Mouse (Mus musculus): ENCODE measurements at regions not wholly inside any gene's neighbourhood (a gene's known extent, or its start where the extent isn't known, plus 50 kb on each side); places are given as distances from the start of the nearest gene placed in this dataset.
"Not testable (repeated sequence)": the region's sequence is repeated elsewhere in the genome, so short reads cannot be mapped to it uniquely, and the experiment has no call there.

DNA sequence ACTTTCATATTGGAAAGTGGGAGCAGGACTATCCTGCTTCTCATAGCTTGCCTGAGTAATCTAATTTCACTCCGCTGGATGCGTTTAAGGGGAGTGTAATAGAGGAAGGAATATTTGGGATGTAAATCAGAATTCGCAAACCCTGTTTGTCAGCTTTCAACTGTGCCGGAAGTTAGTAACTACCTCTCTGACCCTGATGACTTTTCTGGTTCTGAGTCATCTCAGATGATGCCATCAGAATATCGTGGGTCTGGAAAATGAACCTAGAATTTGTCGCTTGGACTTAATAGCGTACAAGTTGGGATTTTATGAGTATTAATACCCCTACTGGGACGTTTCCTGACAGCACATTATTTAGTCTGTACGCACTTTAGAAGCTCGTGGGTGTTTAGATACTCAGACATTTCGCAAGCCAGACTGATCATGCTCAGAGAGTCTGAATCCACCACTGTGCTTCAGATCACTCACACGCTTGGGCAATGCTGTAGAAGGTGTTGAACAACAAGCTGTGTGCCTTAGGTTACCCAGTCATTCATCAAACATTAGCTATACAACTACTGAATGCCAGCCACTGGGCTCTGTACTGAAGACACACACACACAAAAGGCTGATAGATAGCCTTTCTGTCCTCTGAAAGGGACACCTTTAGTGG is 131.1 kb downstream of the Phlda1 start:
- ATAC-seq, result no peak

DNA sequence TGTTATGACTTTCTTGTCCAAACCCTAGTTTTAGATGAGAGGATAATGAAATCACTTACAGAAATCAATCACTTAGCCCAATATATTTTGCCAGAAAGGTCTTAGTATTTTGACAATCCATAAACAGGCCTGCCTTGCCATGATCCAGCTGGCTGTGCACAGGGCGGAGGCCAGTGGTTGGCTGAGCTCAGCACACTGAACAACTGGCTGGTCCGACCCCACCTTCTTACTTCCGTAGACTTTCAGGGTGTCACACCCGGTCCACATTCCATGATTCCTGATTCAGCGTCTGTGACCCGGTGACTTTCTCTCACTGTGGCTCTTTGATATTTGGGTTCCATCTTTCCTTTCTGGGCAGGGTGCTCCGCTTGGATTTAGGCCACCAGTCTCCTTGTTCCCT is 133.8 kb downstream of the Phlda1 start:
- no peak for ATAC-seq

- ATAC-seq, result no peak
Observed at GRCm38 (mm10) chr10:111642683-111643082, 136.6 kb downstream of the Phlda1 start.

DNA sequence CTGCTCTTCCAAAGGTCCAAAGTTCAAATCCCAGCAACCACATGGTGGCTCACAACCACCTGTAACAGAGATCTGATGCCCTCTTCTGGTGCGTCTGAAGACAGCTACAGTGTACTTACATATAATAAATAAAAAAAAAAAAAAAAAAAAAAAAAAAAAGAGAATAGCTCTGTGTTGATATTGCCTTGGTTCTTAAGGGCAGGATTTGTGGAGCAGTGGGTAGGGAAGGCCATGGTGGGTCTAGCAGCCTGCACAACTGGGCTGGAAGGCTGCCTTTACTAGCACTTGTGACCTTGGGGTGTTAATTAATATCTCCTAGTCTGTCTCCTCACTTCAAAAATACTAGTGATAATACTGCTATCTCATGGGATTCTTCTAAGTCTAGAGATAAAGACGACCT is 147.7 kb downstream of the Phlda1 start:
- ATAC-seq, result not testable (repeated sequence)

DNA sequence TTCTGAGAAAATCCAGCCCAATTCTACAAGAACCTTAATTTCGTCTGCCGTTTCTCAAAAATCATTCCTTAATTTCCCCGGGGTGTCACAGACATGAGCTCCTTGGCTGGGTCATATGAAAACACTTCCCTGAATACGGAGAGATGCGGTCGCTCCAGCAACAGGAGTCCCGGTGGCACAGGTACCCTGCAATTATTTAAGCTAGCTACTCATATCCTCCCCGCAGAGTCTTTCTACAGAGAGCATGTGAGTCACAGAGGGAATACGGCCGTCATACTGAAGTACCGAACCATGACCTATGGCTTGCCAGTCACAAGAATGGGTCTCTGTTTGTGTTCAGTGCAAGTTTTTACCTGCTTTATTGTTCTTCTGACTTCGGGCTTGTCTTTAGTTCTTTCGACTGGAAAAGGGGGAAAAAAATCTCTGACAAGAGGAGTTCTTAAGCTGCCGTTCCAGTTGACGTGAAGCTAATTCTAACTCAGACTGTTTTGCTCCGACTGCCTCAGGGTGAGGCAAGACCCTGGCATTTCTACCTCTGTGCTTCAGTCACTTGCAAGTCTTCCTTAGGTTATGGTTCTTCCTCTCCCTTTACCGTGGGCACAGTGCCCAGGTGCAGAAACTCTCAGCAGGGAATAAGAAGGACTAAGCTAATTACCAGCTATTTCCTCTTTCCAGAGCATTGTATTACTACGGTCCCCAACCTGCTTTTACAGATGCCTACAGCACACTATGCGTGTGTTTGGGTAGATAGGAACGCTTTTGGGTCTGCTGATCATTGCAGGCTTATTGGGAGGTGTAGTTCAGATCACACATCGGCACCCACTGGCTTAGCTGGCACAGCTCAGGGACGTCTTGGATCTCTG is 148.5 kb downstream of the Phlda1 start:
- no peak for ATAC-seq

GRCm38 (mm10) chr10:111658828-111659227 is 152.7 kb downstream of the Phlda1 start:
- ATAC-seq, result no peak

- ATAC-seq, result no peak
Observed at GRCm38 (mm10) chr10:111662665-111663064, 156.6 kb downstream of the Phlda1 start.

- no peak for ATAC-seq
Observed at GRCm38 (mm10) chr10:111665834-111666233, 159.7 kb downstream of the Phlda1 start.

- ATAC-seq, result no peak
Observed at GRCm38 (mm10) chr10:111666963-111667362, 160.9 kb downstream of the Phlda1 start.

DNA sequence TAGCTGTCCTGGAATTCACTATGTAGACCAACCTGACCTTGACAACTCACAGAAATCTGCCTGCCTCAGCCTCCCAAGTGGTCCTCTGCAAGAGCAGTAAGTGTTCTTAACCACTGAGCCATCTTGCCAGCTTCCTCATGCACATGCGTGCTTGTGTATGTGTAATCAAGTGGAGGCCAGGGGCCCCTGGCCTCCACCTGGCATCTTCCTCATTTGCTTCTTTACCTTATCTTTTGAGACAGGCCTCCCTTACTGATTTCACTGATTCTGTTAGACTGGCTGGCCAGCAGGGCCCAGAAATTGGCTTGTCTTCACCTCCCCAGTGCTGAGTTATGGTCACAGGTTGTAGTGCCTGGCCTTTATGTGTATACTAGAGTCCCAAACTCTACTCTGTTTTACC is 162.6 kb downstream of the Phlda1 start:
- ATAC-seq, result no peak

DNA sequence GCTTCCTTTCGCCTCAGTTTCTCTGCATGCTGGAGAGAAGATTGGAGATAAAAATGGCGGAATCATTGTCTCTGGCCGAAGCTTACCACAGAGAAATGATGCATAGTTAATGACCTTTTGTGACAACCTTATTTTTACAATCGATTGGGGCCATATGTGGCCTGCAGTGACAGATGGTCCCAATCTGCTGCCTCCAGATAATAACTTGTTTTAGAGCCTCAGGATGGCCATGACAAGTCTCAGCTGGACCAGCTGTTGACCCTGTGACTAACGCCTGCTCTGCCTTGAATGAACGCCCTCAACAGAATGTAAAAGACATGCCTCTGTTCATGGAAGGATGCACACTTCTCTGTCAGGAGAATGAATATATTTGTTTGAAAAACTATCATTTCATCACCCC is 163.6 kb downstream of the Phlda1 start:
- ATAC-seq, result no peak

DNA sequence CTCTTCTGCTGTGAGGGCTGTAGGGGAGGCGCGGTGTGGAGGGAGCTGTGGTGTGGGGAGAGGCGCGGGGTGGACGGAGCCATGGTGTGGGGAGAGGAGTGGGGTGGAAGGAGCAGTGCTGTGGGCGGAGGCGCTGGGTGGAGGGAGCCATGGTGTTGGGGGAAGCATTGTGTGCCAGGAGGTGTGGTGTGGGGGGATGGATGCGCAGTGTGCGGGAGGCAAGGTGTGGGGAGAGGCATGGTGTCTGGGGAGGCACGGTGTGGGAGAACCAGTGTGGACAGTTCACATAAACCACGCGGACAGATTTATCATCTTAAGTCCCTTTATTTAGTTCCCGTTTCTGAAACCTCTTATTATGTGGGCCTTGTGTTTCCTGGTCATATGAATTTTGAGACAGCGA is 164.6 kb downstream of the Phlda1 start:
- no peak for ATAC-seq

DNA sequence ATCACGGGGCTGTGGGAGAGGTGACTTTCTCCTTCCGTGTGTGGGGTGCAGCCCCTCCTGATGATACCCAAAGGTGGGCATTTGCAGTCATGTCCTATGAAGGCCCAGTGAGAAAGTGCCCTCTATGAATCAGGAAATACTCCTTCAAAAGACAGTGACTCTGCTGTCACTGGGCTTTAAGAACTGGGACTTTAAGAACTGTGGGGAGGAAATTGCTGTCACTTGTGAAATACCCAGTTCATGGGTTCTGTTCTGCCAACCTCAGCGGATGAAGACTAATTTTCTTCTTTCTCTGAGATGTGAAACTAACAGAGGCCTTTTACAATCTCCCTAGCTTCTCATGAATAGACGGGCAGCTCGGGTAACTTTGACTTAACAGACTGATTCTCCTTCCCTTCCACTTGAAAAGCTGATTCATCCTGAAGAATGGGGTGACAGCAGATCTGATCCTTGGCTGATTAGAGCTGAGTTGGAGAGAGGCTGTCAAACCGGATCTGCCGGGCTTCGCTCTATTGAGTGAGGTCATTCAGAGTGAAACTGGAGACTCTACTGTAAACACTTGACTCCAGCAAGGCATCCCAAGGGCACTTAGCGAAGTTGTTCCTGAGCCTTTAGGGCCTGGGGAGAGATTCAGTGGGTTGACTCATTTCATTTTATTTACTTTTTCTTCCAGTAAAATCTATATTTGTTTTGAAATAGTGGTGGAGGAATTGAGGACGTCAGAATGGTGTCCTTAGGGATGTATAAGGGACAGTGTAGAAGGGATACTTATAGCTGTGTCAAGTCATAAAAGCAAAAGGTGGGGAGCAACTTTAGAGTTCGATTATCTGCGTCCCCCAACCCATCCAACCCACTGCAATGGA is 166.6 kb downstream of the Phlda1 start:
- ATAC-seq, result no peak

DNA sequence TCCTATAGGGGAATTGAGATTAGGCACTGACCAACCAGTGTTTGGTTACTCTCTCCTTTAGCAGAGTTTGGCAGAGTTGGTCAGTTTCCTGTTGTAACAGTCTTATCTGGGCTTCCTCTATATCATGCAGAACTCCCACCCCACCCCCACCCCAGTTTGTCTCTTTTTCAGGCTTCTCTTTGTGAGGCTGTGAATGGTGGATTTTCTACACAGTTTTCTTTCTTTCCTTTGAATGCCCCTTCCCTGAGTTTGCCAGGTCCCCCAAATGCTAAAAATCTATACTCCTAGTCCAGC is 167.2 kb downstream of the Phlda1 start:
- ATAC-seq, result no peak

DNA sequence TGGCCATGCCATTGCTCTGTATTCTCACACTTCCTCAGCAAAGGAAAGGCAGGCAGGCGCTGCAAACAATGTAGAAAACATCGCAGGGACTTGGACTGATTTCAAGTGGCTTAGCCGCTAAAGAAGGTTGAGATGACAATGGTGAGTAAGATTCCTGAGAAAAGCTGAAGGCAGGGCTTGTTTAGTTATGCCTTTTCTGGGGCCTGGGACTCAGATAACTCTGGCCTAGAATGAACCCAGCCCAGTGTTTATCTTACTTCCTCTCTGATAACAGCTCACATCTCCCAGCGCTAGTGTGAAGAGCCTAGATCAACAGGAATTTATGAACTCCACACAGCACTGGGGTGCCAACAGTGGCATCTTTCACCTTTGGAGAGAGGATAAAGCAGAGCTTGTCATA is 170.2 kb downstream of the Phlda1 start:
- no peak for ATAC-seq

DNA sequence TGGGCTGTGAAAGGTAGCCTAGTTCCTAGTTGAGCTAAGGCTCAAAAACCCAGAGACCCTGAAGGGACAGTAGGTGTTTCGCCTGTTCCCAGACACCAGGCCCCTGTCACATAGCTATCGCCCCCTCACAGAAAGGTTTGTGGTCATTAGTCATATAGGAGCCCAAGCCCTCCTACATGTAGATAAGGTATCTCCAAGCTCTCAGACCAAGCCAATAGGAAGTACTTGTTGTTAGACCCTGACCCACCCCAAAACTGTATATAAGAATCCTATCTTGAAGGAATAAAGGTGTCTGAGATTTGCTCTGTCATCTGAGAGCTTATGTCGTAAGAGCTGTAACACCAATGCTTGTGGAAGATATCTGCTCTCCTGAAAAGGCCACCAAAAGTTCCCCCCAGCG is 174.8 kb downstream of the Phlda1 start:
- ATAC-seq, result no peak

DNA sequence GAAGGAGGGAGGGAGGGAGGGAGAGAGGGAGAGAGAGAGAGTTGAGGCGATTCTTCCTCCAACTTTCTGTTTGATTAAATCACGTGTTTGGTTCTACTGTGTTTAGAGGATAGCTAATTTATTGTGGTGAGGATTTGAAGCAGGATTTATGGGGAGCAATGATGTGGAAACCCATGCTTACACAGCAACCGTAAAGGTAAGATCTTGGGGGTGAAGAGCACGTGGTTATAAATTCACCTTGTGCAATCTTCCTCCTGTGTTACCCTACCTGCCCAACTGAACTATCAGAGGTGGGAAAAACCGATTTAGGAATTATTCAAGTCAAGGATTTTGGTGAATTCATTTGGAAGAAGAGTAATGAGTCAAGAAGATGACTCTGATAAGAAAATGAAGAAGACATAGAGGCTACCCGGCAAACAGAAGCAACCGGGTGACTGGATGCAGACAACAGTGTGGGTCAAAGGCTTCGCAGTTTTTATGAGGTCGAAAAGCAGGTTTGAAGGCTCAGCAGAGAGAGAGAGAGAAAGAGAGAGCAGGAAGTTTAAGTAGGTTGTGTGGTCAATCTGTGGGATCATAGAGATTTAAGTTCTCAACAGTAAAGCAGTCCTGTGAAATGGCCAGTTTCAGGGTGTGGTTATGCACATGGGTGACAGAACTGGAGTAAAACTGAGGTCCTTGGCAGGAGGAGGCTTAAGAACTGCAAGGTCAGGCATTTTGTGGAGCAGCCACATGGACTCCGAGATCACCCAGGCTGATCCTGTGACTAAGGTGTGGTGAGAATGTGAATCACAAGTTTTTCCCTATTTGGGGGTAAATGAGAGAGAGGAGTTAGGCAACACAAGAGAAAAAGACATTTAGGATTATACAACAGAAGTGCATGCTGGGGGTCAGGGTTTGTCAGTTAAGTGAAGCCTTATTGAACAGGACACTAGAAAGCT is 178.6 kb downstream of the Phlda1 start:
- no peak for ATAC-seq

- ATAC-seq, result no peak
Observed at GRCm38 (mm10) chr10:111686585-111686984, 180.5 kb downstream of the Phlda1 start.

GRCm38 (mm10) chr10:111689587-111689986 is 183.5 kb downstream of the Phlda1 start:
- ATAC-seq, result no peak

- ATAC-seq, result no peak
Observed at GRCm38 (mm10) chr10:111693762-111694161, 187.7 kb downstream of the Phlda1 start.

- ATAC-seq, result no peak
Observed at GRCm38 (mm10) chr10:111694227-111695200, 188.4 kb downstream of the Phlda1 start.

All from CD4-positive, CD25-positive, alpha-beta regulatory T cell, adult 4 months (primary cell).